Mouse (Mus musculus) testis, adult 2 months (tissue): Measurements from ENCODE around the gene Plxdc2. TPM values are rescaled to one million over a fixed set of nuclear protein-coding genes. Genes with fewer than 3 reads are reported as not detected.

ENCODE experiments used
- H3K27ac ChIP-seq: fragments of 200-500 bp; 2 replicates; pipeline ENCODE4 v1.5.1; 2012; ENCODE audit warnings: low read depth, low read length; ENCODE audit not compliant: control insufficient read depth, insufficient read depth
- H3K27me3 ChIP-seq: fragments of 200-500 bp; 2 replicates; pipeline ENCODE4 v1.6.1; 2012; ENCODE audit warnings: mild to moderate bottlenecking, low read length, moderate library complexity; ENCODE audit not compliant: control insufficient read depth, insufficient read depth
- H3K36me3 ChIP-seq: fragments of 200-500 bp; 2 replicates; pipeline ENCODE4 v1.6.1; 2012; ENCODE audit warnings: mild to moderate bottlenecking, low read length; ENCODE audit not compliant: control insufficient read depth, insufficient read depth
- H3K4me1 ChIP-seq: fragments of 200-500 bp; 2 replicates; pipeline ENCODE4 v1.6.1; 2012; ENCODE audit warnings: low read length; ENCODE audit not compliant: control insufficient read depth, insufficient read depth
- H3K4me3 ChIP-seq: fragments of 200-500 bp; 2 replicates; pipeline ENCODE4 v1.5.1; 2012; ENCODE audit warnings: low read depth, mild to moderate bottlenecking, low read length, moderate library complexity, mixed read lengths; ENCODE audit not compliant: control insufficient read depth
- CTCF ChIP-seq: fragments of 200-500 bp; IDR thresholded peaks from 2 replicates; pipeline ENCODE4 v1.5.1; 2012; ENCODE audit warnings: low read depth, mild to moderate bottlenecking, inconsistent platforms, low read length, moderate library complexity; ENCODE audit not compliant: control insufficient read depth, insufficient read depth, insufficient replicate concordance
- POLR2A ChIP-seq: fragments of 200-500 bp; IDR thresholded peaks from 2 replicates; pipeline ENCODE4 v1.6.1; 2012; ENCODE audit warnings: low read depth, mild to moderate bottlenecking, inconsistent platforms, low read length, moderate library complexity; ENCODE audit not compliant: control insufficient read depth
- polyA plus RNA-seq: library from polyadenylated mRNA; depleted of rRNA; stranded (reverse); fragments of >200 nt; gene quantifications from 2 replicates; pipeline ENCODE4 v1.2.3, GENCODE M21; 2012

Gene Plxdc2
- polyA plus RNA-seq, 1 experiment = 1.2 TPM

- no peak overlapping the region for H3K27ac ChIP-seq
- TF ChIP-seq CTCF (no peak), POLR2A (no peak)
- peak overlapping the region; percentile 24 for H3K4me3 ChIP-seq
- no peaks in the 10 kb centered on the region for H3K36me3 ChIP-seq
- no peaks in the 10 kb centered on the region for H3K27me3 ChIP-seq
- peaks cover 6% of the 10 kb centered on the region for H3K4me1 ChIP-seq
These were observed 1.1 kb downstream of the Plxdc2 start for GRCm38 (mm10) chr2:16356921-16357837.

- Histone ChIP-seq H3K36me3 (no peaks in the 10 kb centered on the region), H3K27me3 (no peaks in the 10 kb centered on the region), H3K4me1 (peaks cover 6% of the 10 kb centered on the region), H3K4me3 (peak overlapping the region; percentile 24), H3K27ac (no peak overlapping the region)
- TF ChIP-seq POLR2A (no peak), CTCF (no peak)
These were observed 1.8 kb downstream of the Plxdc2 start for GRCm38 (mm10) chr2:16357946-16358345.

GRCm38 (mm10) chr2:16359341-16359928, 3.3 kb downstream of the Plxdc2 start:
- H3K36me3 ChIP-seq = no peaks in the 10 kb centered on the region
- H3K27me3 ChIP-seq = no peaks in the 10 kb centered on the region
- no peak overlapping the region for H3K4me3 ChIP-seq
- peaks cover 6% of the 10 kb centered on the region for H3K4me1 ChIP-seq
- H3K27ac ChIP-seq = no peak overlapping the region
- TF ChIP-seq CTCF = no peak

- H3K4me1 ChIP-seq = no peaks in the 10 kb centered on the region
- no peak for TF ChIP-seq CTCF
- no peak for TF ChIP-seq POLR2A
- H3K27ac ChIP-seq = no peak overlapping the region
- no peaks in the 10 kb centered on the region for H3K27me3 ChIP-seq
- no peak overlapping the region for H3K4me3 ChIP-seq
- no peaks in the 10 kb centered on the region for H3K36me3 ChIP-seq
These were observed 8.6 kb downstream of the Plxdc2 start for GRCm38 (mm10) chr2:16364749-16365148.

GRCm38 (mm10) chr2:16365830-16366401, 9.8 kb downstream of the Plxdc2 start:
- Histone ChIP-seq H3K4me1 (no peaks in the 10 kb centered on the region), H3K27me3 (no peaks in the 10 kb centered on the region), H3K27ac (no peak overlapping the region; the same call in 1 of the 2 replicates), H3K4me3 (no peak overlapping the region), H3K36me3 (no peaks in the 10 kb centered on the region)
- TF ChIP-seq CTCF = no peak
- no peak for TF ChIP-seq POLR2A

- H3K4me3 ChIP-seq = no peak overlapping the region
- H3K27me3 ChIP-seq = no peaks in the 10 kb centered on the region
- no peaks in the 10 kb centered on the region for H3K4me1 ChIP-seq
- H3K27ac ChIP-seq = no peak overlapping the region
- TF ChIP-seq CTCF (no peak), POLR2A (no peak)
- no peaks in the 10 kb centered on the region for H3K36me3 ChIP-seq
These were observed 14.3 kb downstream of the Plxdc2 start for GRCm38 (mm10) chr2:16370419-16370818.

GRCm38 (mm10) chr2:16374288-16374687, 18.2 kb downstream of the Plxdc2 start:
- no peak overlapping the region for H3K27ac ChIP-seq
- no peak overlapping the region for H3K4me3 ChIP-seq
- H3K27me3 ChIP-seq = no peaks in the 10 kb centered on the region
- TF ChIP-seq POLR2A (no peak), CTCF (no peak)
- H3K4me1 ChIP-seq = no peaks in the 10 kb centered on the region
- no peaks in the 10 kb centered on the region for H3K36me3 ChIP-seq
